Mouse (Mus musculus) adrenal gland, adult 18-20 months (tissue): ENCODE measurements at regions not wholly inside any gene's neighbourhood (a gene's known extent, or its start where the extent isn't known, plus 50 kb on each side); places are given as distances from the start of the nearest gene placed in this dataset.
A peak's percentile ranks its signal among the peaks of the same experiment; 100 is the strongest.

Source experiments
- DNase-seq, 2 experiments: peaks; one replicate each; pipeline ENCODE4 v3.0.0; 2021 to 2022; ENCODE audit warnings: low spot score in 2 of 2

- no peak for DNase-seq
These were observed 322.1 kb downstream of the Gm45692 start for GRCm38 (mm10) chr8:26441268-26442030.

GRCm38 (mm10) chr8:26443041-26443440 is 323.7 kb downstream of the Gm45692 start:
- peak; percentile 78 to 82 for DNase-seq

GRCm38 (mm10) chr8:26443735-26444134 is 324.4 kb downstream of the Gm45692 start:
- DNase-seq, result no peak

- DNase-seq, result no peak
These were observed 326.7 kb downstream of the Gm45692 start for GRCm38 (mm10) chr8:26445991-26446390.

- DNase-seq, result no peak
These were observed 328.7 kb downstream of the Gm45692 start for GRCm38 (mm10) chr8:26447886-26448640.

GRCm38 (mm10) chr8:26449291-26449690 is 330.0 kb downstream of the Gm45692 start:
- DNase-seq, result no peak

- DNase-seq, result no peak
These were observed 331.2 kb downstream of the Gm45692 start for GRCm38 (mm10) chr8:26450543-26450942.

GRCm38 (mm10) chr8:26452976-26453573 is 333.7 kb downstream of the Gm45692 start:
- no peak for DNase-seq

- DNase-seq, result no peak
These were observed 346.0 kb downstream of the Gm45692 start for GRCm38 (mm10) chr8:26465346-26465745.

GRCm38 (mm10) chr8:26468441-26468840 is 349.1 kb downstream of the Gm45692 start:
- no peak for DNase-seq

- DNase-seq, result no peak
These were observed 350.4 kb downstream of the Gm45692 start for GRCm38 (mm10) chr8:26469705-26470104.

- DNase-seq, result no peak
These were observed 352.6 kb downstream of the Gm45692 start for GRCm38 (mm10) chr8:26471811-26472550.

- no peak for DNase-seq
These were observed 365.4 kb downstream of the Gm45692 start for GRCm38 (mm10) chr8:26484749-26485148.

- DNase-seq, result no peak
These were observed 368.5 kb downstream of the Gm45692 start for GRCm38 (mm10) chr8:26487866-26488265.

GRCm38 (mm10) chr8:26488590-26488989 is 369.3 kb downstream of the Gm45692 start:
- DNase-seq, result no peak

GRCm38 (mm10) chr8:26501196-26501813 is 382.0 kb downstream of the Gm45692 start:
- DNase-seq, result no peak

- DNase-seq, result no peak
These were observed 382.7 kb downstream of the Gm45692 start for GRCm38 (mm10) chr8:26501814-26502572.

- DNase-seq, result no peak
These were observed 383.4 kb downstream of the Gm45692 start for GRCm38 (mm10) chr8:26502772-26503171.

- no peak for DNase-seq
These were observed 384.6 kb downstream of the Gm45692 start for GRCm38 (mm10) chr8:26503918-26504317.
